Mouse (Mus musculus): ENCODE results near the gene H2-K1. TPM values are rescaled to one million over a fixed set of nuclear protein-coding genes. Genes with fewer than 3 reads are reported as not detected.
A peak's percentile ranks its signal among the peaks of the same experiment; 100 is the strongest.

The H2-K1 gene
- 10 to 100 TPM; 54.8 to 56.2 TPM for total RNA-seq (2021)

DNA sequence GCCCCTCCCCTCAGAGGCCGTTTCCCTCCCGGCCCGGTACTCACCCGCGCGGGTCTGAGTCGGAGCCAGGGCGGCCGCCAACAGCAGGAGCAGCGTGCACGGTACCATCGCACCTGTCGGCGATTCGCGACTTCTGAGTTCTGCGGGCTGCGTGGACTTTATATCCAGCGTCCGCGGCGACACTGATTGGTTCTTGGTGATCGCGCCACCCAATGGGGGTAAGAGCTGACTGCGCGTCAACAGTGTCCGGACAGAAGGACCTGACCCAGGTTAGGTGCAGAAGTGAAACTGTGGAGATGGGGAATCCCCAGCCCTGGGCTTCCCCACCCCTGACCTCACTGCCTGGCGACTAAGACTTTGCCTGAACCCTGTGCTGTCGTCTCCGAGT is at the start of gene H2-K1:
Gene H2-K1, minus strand, starts transcription at position 198 of the 388 bp plus-strand sequence.
- intact Hi-C loops (cut with DNase I) = no loop called here
- DNase-seq = peak; percentile 90 to 93

- no peak for DNase-seq
- intact Hi-C loops (cut with DNase I) = no loop called here
Measured at GRCm38 (mm10) chr17:34047404-34048050, 47.4 kb upstream of the H2-K1 start.

GRCm38 (mm10) chr17:34045941-34046340 is 45.8 kb upstream of the H2-K1 start:
- DNase-seq = no peak
- intact Hi-C loops (cut with DNase I) = no loop called here

DNA sequence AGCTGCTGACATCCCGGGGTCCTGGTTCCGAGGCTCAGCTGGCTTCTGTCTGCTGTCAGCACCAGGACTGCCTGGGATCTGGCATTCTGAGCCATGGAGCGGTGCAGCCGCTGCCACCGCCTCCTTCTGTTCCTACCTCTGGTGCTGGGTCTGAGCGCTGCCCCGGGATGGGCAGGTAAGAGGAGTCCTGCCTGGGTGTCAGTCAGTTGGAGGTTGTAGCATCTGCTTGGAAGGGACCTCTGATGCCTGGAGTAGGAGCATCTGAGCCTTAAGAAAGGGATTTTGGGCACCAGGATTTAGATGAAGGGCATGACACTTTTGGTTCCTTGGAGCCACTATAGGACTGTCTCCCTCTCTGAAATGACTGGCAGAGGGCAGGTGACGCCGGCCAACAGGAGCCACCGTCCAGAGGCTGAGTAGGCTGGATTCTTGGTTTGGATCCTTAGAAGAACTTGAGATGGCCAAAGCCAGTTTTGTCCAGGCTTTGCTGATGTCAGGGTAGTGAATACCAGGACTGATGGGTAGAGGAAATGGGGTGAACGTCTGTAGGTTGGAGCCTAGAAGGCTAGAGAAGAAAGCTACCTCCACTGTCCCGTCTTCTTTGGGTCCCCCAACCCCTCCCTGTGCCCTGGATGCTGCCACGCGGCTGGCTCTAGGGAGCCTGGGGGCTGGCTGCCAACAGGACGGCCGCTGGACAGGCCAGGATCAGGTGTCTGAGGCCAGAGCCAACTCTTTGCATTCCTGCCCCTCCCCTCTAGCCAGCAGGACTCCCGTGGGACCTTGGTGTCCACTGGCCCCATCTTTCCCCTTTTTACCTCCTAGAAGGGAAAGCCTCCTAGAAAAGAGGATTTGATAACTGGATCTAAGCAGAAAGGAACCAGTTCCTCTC is 39.7 kb upstream of the H2-K1 start:
- DNase-seq = peak; percentile 69 to 76
- intact Hi-C loops (cut with DNase I) = no loop called here

DNA sequence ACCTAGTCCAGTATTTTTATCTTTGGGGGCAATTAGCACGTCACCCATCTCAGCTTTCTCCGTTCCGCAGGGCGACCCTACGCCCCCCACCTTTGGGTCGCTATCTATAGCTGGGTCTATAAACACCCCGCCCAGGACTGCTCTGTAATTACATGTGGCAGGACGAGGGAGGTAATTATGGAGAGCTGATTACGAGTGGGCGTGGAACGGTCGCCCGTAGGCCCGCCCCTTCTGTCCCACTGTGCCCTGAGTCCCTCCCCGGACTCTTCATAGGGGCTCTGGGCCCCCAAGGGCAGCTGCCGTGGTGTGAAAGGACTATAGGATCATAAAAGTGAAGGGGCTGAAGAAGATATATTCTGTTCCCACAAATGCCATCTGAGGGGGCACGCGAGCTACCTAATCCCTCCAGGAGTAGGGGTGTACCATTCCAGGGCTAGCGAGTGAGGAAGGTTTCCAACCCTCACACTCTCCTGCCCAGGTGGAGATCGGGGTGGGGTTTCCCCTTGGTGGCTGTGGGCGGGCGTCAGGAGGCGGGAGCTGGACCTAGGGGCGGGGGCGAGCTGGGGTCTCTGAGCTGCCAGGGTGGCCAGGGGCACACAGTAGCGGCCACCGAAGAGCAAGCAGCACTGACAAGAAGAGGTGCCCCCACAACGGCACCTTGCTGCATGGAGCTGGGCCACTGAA is 38.9 kb upstream of the H2-K1 start, which contains the start of gene Col11a2:
Gene Col11a2, plus strand, starts transcription at position 560 of the 684 bp plus-strand sequence.
- intact Hi-C loops (cut with DNase I) = no loop called here
- DNase-seq = peak in 1 of 2 experiments; percentile 11

GRCm38 (mm10) chr17:34038440-34038839 is 38.3 kb upstream of the H2-K1 start:
- peak in 1 of 2 experiments; percentile 15 for DNase-seq
- intact Hi-C loops (cut with DNase I) = no loop called here

DNA sequence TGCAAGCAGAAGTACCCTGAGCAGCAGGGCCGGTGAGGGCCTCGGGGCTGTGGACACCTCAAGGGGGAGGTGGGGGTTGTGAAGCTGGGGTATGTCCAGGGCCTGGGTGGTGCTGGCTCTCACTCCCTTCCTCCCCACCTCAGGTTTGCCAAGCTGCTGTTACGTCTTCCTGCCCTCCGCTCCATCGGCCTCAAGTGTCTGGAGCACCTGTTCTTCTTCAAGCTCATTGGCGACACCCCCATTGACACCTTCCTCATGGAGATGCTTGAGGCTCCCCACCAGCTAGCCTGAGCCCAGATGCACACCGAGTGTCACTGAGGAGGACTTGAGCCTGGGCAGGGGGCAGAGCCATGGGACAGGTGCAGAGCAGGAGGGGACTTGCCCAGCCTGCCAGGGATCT is 37.1 kb upstream of the H2-K1 start:
- intact Hi-C loops (cut with DNase I) = no loop called here
- no peak for DNase-seq

GRCm38 (mm10) chr17:34036647-34037046 is 36.5 kb upstream of the H2-K1 start:
- peak; percentile 34 to 59 for DNase-seq
- intact Hi-C loops (cut with DNase I) = no loop called here

DNA sequence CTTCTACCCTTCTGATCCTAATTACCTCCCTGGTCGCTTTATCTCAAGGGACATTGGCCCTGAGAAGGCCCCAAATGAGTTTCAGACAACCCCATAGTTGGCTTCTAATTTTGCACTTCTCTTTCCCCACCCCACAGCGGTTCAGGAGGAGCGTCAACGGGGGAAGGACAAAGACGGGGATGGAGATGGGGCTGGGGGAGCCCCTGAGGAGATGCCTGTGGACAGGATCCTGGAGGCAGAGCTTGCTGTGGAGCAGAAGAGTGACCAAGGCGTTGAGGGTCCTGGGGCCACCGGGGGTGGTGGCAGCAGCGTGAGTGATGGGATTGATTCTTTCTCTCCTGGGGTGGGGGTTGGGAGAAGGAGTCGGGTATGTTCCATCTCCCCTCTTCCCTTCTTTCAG is 35.4 kb upstream of the H2-K1 start:
- no peak for DNase-seq
- intact Hi-C loops (cut with DNase I) = no loop called here

GRCm38 (mm10) chr17:34034064-34034463 is 33.9 kb upstream of the H2-K1 start:
- intact Hi-C loops (cut with DNase I) = loop anchor here (5.0 kb wide), 1 partner anchor 83 kb away; the partner anchor contains the start of gene H2-DMa
- DNase-seq = peak; percentile 86

DNA sequence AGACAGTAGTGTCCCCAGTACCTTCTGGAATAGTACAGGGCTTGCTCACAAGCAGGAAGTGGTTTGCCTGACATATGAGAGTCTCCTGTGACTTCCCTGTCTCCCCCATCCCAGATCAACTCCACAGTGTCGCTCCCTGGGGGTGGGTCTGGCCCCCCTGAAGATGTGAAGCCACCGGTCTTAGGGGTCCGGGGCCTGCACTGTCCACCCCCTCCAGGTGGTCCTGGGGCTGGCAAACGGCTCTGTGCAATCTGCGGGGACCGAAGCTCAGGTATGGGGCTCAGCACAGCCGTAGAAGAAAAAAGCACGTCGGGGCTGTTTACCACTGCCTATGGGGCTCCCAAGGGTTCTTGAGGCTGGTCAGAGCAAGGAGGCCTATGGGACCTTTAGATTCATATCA is 33.3 kb upstream of the H2-K1 start:
- intact Hi-C loops (cut with DNase I) = loop anchor here (5.0 kb wide), 1 partner anchor 84 kb away; the partner anchor contains the start of gene H2-DMa
- DNase-seq = peak in 1 of 2 experiments; percentile 17

- DNase-seq = peak in 1 of 2 experiments; percentile 27
- intact Hi-C loops (cut with DNase I) = loop anchor here (5.0 kb wide), 1 partner anchor 84 kb away; the partner anchor contains the start of gene H2-DMa
Measured at GRCm38 (mm10) chr17:34032806-34033205, 32.7 kb upstream of the H2-K1 start.

DNA sequence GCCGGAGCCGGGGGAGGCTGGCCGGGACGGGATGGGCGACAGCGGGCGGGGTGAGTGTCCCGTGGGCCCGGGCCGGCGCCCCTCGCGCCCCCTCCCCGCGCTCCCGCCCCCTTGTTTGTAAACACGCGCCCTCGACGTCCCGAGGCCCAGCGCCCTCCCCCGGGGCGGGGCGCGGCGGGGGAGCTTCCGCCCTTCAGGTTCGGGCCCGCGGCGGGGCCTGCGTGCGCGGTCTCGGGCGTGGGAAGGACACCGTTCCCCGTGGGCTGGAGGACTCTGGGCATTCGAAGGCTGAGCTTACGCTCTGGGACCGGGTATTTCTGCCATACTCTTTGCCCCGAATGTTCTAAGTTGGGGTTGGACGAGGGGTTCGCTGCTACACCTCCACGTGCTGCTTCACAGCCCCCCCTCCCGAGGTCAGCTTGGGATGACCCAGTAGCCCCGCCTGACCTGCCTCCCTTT is 32.1 kb upstream of the H2-K1 start:
- DNase-seq = no peak
- intact Hi-C loops (cut with DNase I) = loop anchor here (5.0 kb wide), 1 partner anchor 85 kb away; the partner anchor contains the start of gene H2-DMa

DNA sequence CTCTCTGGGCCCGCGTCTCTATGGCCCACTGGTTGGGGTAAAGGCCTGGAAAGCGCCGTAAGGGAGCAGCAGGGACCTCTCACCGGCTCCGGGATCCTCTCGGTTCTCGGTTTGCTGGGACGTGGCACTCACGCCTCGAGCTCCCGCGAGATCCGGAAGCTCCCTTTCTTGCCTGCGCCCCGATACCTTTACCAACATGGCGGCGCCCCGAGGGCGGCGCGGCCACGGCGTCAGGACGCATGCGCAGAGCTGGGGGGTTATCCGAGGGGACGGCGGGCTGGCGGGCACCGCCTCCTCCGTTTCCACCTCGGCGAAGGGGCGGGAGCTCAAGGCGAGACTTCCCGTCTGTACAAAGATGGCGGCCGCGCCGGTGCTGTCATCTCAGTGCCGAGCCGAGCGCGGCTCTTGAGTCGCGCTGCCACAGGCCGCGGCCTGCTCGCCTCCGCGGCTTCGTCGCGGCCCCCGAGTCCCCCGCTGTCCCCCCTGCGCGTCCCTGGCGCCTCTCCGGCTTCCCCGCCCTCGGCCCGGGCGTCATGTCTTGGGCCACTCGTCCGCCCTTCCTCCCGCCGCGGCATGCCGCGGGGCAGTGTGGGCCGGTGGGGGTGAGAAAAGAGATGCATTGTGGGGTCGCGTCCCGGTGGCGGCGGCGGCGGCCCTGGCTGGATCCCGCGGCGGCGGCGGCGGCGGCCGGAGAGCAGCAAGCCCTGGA is 31.5 kb upstream of the H2-K1 start, which contains the start of the genes Slc39a7 and Rxrb:
Gene Slc39a7, minus strand, starts transcription at position 218 of the 709 bp plus-strand sequence.
Gene Rxrb, plus strand, starts transcription at position 348 of the 709 bp plus-strand sequence.
- intact Hi-C loops (cut with DNase I) = loop anchor here (5.0 kb wide), 1 partner anchor 86 kb away; the partner anchor contains the start of gene H2-DMa
- DNase-seq = peak; percentile 99 to 100

DNA sequence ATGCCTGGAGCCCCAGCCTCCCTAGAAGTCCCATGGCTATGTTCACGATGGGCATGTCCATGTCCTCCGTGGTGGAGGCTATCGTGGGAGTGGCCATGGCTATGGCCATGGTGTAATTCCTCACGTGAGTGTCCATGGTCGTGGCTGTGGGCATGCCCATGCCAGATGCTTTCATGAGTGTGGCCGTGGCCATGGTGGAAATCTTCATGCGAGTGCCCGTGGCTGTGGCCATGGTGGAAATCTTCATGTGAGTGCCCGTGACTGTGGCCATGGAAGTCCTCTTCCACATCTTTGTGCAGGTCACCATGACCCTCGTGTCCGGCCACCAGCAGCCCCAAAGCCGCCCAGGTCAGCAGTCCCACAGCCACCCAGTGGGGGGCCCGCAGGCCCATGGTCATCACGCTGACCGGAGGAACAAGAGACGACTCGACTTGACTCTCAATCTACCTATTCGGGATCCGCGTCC is 30.7 kb upstream of the H2-K1 start:
- intact Hi-C loops (cut with DNase I) = loop anchor here (5.0 kb wide), 1 partner anchor 86 kb away; the partner anchor contains the start of gene H2-DMa
- DNase-seq = no peak

DNA sequence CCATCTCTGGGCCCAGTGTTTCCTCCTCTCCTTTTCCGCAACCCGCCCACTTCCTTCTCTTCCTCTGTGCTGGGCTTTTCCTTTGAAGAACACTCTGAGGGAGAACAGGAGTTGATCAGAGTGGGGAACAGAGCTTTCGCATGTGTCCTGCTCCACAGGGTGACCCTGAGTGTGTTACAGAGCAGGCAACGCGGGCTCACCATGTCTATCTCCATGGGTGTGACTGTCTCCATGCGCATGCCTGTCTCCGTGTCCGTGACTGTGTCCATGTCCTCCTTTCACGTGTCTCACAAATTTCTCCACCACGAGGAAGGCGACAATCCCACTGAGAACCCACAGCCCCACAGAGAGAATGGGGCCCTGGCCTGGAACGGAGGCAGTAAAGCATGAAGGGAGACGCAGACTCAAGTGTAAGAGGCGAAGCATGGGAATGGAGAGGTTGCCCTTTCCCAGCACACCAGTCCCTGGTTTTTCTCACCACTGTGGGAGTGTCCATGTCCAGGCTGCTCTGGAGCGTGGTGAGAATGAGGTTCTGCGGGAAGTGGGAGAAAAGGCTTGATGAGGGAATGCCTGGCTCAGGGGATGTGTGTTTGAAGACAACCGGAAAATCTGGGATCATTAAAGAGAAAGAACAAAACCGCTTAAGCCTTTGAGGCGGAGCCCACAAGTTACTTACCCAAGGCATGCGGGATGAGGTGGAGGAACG is 29.9 kb upstream of the H2-K1 start:
- no peak for DNase-seq
- intact Hi-C loops (cut with DNase I) = loop anchor here (5.0 kb wide), 1 partner anchor 87 kb away; the partner anchor contains the start of gene H2-DMa

DNA sequence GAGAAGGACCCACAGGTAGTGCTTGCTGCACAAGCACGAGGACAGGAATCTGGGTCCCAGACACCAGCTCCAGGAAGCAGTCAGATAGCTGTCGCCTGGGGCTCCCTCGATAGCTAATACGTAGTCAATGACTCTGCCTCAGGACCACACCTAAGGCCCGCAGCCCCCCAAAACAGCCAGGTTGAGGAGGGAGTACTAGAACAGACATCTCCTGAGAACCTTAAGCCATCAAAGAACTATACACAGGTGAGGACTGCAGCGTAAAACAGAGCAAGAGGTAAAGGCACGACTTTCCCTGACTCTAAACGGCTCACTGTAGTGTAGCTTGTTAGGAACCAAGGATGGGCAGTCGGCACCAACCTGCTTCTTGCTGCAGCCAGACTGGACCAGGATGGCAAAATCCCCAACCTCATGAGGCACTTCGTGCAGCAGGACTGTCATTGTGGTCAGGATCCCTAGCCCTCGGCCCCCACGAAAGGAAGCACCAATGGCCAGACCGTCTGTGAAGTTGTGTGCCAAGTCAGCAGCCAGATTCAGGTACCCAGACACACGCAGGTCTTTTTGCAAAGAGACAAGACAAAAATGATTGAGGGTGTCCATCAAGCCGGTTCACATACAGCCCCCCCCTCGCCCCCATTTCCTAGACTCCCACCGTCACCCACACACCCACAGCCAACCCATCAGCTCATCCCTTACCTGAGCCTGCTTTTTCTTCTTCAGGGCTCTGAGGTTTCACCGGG is 29.2 kb upstream of the H2-K1 start:
- intact Hi-C loops (cut with DNase I) = no loop called here

DNA sequence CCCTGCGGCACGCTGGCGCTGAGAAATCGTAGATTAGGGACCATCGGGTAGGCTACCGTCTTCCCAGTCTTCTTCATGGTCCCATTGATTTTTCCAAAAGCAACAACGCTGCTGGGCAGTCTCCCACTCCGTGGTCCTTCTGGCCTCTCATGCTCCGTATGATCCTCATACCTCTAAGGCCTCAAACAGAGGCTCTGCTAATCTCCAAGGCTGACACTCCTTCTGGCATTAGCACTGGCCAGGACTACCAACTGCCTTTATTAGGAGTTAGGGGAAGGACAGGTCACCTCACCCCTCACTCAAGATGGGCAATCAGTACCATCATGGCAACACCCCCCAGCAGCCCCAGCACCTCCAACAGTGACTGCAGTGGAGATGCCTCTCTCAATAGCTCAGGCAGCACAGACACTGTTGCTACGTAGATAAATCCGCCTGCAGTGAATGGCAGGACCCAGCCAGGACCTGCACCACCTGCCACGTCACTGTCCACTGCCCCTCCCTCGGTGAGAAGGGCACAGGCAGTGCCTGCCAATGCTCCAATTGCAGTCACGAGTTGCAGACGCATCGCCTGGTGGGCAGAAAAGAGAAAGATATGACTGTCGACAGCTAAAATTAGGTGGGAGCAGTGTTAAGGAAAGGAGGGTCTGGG is 28.5 kb upstream of the H2-K1 start:
- intact Hi-C loops (cut with DNase I) = no loop called here
- DNase-seq = peak in 1 of 2 experiments; percentile 42

More for the DNA sequence above, 29.2 kb upstream of the H2-K1 start:
- no peak for DNase-seq

All from heart, postnatal 10 days (tissue).